Mouse (Mus musculus) heart, postnatal 0 days (tissue): ENCODE results near the gene Gm4922. TPM values are rescaled to one million over a fixed set of nuclear protein-coding genes. Genes with fewer than 3 reads are reported as not detected.

Experiments
- ATAC-seq: fragments of 200-750 bp; cut with Nextera tagmentation; 2 replicates; pipeline ENCODE4 v1.8.0; 2017; ENCODE audit warnings: low read depth, moderate number of reproducible peaks, moderate library complexity; ENCODE audit not compliant: insufficient read depth
- DNase-seq: peaks from one replicate; pipeline ENCODE4 v3.0.0-alpha.2; 2016; ENCODE audit warnings: low spot score
- H3K27ac ChIP-seq: fragments of 300-500 bp; sonication (generic); 2 replicates; pipeline ENCODE4 v1.5.1; 2014; ENCODE audit warnings: low read depth, mild to moderate bottlenecking
- H3K27me3 ChIP-seq: fragments of 300-500 bp; sonication (generic); 2 replicates; pipeline ENCODE4 v1.6.1; 2014; ENCODE audit warnings: low read length, mixed read lengths; ENCODE audit not compliant: control insufficient read depth, insufficient read depth
- H3K36me3 ChIP-seq: fragments of 300-500 bp; sonication (generic); replicated peaks from 2 replicates; pipeline ENCODE4 v1.6.1; 2014; ENCODE audit warnings: low read length, mixed read lengths; ENCODE audit not compliant: control insufficient read depth, insufficient read depth
- H3K4me1 ChIP-seq: fragments of 300-500 bp; sonication (generic); 2 replicates; pipeline ENCODE4 v1.6.1; 2014; ENCODE audit warnings: antibody characterized with exemption; ENCODE audit not compliant: control insufficient read depth, insufficient read depth
- H3K4me2 ChIP-seq: fragments of 300-500 bp; sonication (generic); 2 replicates; pipeline ENCODE4 v1.6.1; 2014; ENCODE audit warnings: low read depth, mild to moderate bottlenecking, low read length, moderate library complexity
- H3K4me3 ChIP-seq: fragments of 300-500 bp; sonication (generic); 2 replicates; pipeline ENCODE4 v1.5.1; 2014; ENCODE audit warnings: low read depth, low read length
- H3K9ac ChIP-seq: fragments of 300-500 bp; sonication (generic); replicated peaks from 2 replicates; pipeline ENCODE4 v1.6.1; 2014; ENCODE audit warnings: low read depth, low read length, mixed read lengths
- H3K9me3 ChIP-seq: fragments of 300-500 bp; sonication (generic); replicated peaks from 2 replicates; pipeline ENCODE4 v1.6.1; 2016; ENCODE audit warnings: low read length; ENCODE audit not compliant: control insufficient read depth
- CTCF ChIP-seq: IDR thresholded peaks from 2 replicates; pipeline ENCODE4 v1.5.1; 2016; ENCODE audit warnings: antibody characterized with exemption, control low read depth, low read depth
- EP300 ChIP-seq: IDR thresholded peaks from 2 replicates; pipeline ENCODE4 v1.6.1; 2016; ENCODE audit warnings: antibody characterized with exemption, low read depth
- WGBS: fragments of 180-500 bp; shearing (Covaris S2); extraction: QIAGEN DNeasy Blood & Tissue Kit; methylation state at CpG from one replicate; pipeline ENCODE4 v1.1.7; 2014; 5-methylcytosine and 5-hydroxymethylcytosine counted together
- polyA plus RNA-seq: library from polyadenylated mRNA; unstranded; fragments of >200 nt; fragmentation: Nextera tagmentation; extraction: Ambion mirVana; gene quantifications from 2 replicates; pipeline ENCODE4 v1.2.1, GENCODE M21; 2015
- total RNA-seq: library from RNA; depleted of rRNA; stranded (reverse); fragments of >200 nt; gene quantifications from 2 replicates; pipeline ENCODE4 v1.2.3, GENCODE M21; 2014; ENCODE audit warnings: low replicate concordance

Gm4922 gene
- total and polyA plus RNA-seq, 2 experiments from 2014 or later, result not detected

DNA sequence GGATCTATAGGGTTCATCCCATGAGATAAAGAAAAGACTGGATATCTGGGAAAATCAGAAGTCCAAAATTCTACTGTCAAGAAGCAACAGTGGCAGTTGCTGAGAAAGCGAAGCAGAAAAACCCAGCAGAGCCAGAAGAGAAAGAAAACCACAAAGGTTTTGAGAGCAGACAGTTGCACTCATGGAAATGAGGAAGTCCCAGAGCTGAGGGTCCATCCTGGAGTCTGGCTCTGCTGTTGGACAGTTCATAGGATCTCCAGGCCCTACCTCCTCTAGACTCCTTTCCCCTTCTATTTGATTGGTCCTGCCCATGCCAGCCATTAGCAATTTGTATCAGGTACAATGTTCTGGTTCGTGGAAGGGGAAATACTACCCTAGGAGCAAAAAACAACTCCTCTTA is 39.5 kb upstream of the Gm4922 start:
- Histone ChIP-seq H3K4me1 (no peaks in the 10 kb centered on the region), H3K4me3 (no peak overlapping the region), H3K27ac (no peak overlapping the region), H3K9ac (no peak overlapping the region), H3K9me3 (no peaks in the 10 kb centered on the region), H3K4me2 (no peak overlapping the region), H3K27me3 (no peaks in the 10 kb centered on the region), H3K36me3 (no peaks in the 10 kb centered on the region)
- TF ChIP-seq CTCF, result no peak
- TF ChIP-seq EP300, result no peak
- DNase-seq (no peak), ATAC-seq (no peak)
- 76% methylated on average over 2 of the region's 2 CpGs for WGBS

DNA sequence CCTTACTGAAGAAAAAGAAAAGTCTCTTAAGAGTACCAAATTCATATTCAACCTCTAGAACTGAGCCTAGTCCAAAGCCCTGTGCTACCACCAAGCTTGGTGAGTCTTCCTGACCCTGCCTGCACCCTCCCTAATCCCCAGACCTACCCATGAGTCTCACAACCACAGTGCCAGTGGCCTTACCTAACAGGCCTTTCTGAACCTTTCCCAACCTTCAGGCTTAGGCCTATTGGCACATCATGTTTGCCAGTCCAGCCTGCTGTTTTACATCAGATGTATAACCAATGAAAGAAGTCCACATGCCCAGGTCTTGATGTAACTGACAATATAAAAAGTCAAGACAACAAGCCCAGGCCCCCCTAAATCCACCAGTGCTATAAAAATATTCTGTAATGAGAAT is 38.5 kb upstream of the Gm4922 start:
- no peak for TF ChIP-seq CTCF
- TF ChIP-seq EP300, result no peak
- no peak overlapping the region for H3K27ac ChIP-seq
- H3K4me1 ChIP-seq, result no peaks in the 10 kb centered on the region
- H3K9ac ChIP-seq, result no peak overlapping the region
- H3K36me3 ChIP-seq, result no peaks in the 10 kb centered on the region
- H3K9me3 ChIP-seq, result no peaks in the 10 kb centered on the region
- DNase-seq, result no peak
- no peak overlapping the region for H3K4me2 ChIP-seq
- no peaks in the 10 kb centered on the region for H3K27me3 ChIP-seq
- no peak overlapping the region for H3K4me3 ChIP-seq
- no peak for ATAC-seq

DNA sequence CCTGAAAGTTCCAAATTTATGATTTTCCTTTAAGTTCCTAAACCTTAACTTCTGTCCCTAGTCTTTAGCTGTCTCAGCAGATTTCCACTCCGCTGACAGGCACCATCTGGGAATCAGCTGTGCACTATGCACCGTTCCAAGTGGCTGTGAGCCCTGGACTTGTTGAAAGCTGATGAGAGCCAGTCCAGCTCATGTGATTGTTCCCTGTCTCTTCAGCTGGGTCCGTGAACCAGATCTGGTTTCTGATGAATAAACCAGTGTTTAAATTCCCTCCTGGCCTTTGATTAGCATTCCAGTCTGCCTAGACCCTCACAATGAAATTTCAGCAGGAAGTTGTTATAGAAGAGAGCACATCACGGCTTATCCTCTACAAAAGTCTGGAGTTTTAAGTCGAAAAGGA is 30.0 kb upstream of the Gm4922 start:
- H3K4me3 ChIP-seq, result no peak overlapping the region
- TF ChIP-seq CTCF (no peak), EP300 (peak; percentile 46; the same call in 1 of the 2 replicates)
- ATAC-seq, result peak; percentile 85
- peaks cover 28% of the 10 kb centered on the region for H3K4me1 ChIP-seq
- no peak overlapping the region for H3K27ac ChIP-seq
- H3K9me3 ChIP-seq, result no peaks in the 10 kb centered on the region
- 29% methylated on average over 5 of the region's 5 CpGs for WGBS
- no peak overlapping the region for H3K4me2 ChIP-seq
- no peaks in the 10 kb centered on the region for H3K27me3 ChIP-seq
- H3K36me3 ChIP-seq, result no peaks in the 10 kb centered on the region
- DNase-seq, result peak; percentile 39
- H3K9ac ChIP-seq, result no peak overlapping the region

DNA sequence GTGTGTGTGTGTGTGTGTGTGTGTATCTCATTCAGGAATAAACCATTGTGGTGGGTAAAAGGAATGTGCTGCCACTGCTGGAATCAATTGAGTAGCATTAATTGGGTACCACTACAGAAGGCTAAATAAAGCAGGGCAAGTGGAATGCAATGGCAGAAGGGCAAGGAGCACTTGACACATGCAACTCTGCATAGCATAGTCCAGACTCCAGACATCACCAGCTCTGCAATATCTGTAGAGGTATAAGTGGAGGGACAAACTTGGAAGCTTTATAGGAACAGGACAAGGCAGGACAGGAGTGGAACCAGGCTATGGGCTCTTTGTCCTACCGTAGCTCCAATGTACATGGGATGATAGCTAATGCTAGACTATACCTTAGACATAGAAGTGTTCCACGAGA is 25.2 kb upstream of the Gm4922 start:
- H3K9ac ChIP-seq, result no peak overlapping the region

DNA sequence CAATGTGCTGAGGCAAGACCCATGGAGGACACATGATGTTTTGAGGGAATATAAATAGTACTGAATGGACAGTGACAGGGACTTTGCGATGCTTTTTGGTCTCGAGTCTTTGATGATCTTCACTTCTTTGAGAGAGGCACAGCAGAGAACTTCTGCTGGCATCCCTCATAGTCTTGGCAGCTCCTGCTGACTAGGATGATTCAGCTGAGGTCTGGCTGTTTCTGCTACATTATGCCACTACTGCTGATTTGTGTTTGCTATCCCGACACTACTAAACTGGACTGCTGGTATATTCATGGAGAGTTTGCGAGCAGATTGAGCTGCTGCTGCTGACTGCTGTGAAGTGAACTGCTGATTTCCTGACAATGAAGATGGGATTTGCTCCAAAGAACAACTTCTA is 3.5 kb upstream of the Gm4922 start:
- Histone ChIP-seq H3K9ac (no peak overlapping the region), H3K27me3 (no peaks in the 10 kb centered on the region), H3K36me3 (no peaks in the 10 kb centered on the region), H3K4me2 (no peak overlapping the region), H3K4me1 (no peaks in the 10 kb centered on the region), H3K27ac (no peak overlapping the region), H3K4me3 (no peak overlapping the region), H3K9me3 (no peaks in the 10 kb centered on the region)
- no peak for TF ChIP-seq EP300
- no peak for TF ChIP-seq CTCF
- no peak for ATAC-seq
- WGBS, result 79% methylated on average over 4 of the region's 4 CpGs
- no peak for DNase-seq

More for the DNA sequence above, 25.2 kb upstream of the Gm4922 start:
- TF ChIP-seq CTCF, result no peak
- TF ChIP-seq EP300, result no peak
- peak; percentile 51 for ATAC-seq
- Histone ChIP-seq H3K27ac (0 out of 2 replicates have a peak overlapping the region, but pooled peaks have one; percentile 3), H3K27me3 (no peaks in the 10 kb centered on the region), H3K9me3 (no peaks in the 10 kb centered on the region), H3K4me3 (no peak overlapping the region), H3K36me3 (no peaks in the 10 kb centered on the region), H3K4me1 (peaks cover 25% of the 10 kb centered on the region), H3K4me2 (no peak overlapping the region)
- 32% methylated on average over 2 of the region's 2 CpGs for WGBS
- no peak for DNase-seq

DNA sequence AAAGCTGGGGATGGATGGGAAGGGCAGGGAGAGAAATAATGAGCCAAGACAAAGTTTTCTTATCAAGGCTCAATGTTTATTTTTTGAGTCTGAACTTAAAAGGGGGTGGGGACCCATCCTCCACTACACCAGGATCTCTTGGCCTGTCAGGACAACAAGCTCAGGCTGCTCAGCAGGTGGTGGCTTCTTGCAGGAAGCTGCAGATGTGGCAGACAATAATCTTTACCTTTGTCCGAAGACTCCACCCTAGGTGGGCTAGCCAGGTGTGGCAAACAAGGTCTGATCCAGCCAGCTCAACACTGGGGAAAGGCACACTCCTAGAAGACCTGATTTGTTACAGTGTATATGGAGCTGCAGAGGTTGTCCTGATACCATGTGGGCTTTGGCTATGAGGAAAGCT is 2.0 kb upstream of the Gm4922 start:
- H3K27me3 ChIP-seq, result no peaks in the 10 kb centered on the region
- H3K4me1 ChIP-seq, result no peaks in the 10 kb centered on the region
- TF ChIP-seq EP300 (no peak), CTCF (no peak)
- H3K4me2 ChIP-seq, result no peak overlapping the region
- H3K9me3 ChIP-seq, result no peaks in the 10 kb centered on the region
- DNase-seq (no peak), ATAC-seq (no peak)
- H3K27ac ChIP-seq, result no peak overlapping the region
- no peak overlapping the region for H3K4me3 ChIP-seq
- no peak overlapping the region for H3K9ac ChIP-seq
- 48% methylated on average over 1 of the region's 1 CpGs for WGBS
- no peaks in the 10 kb centered on the region for H3K36me3 ChIP-seq
